Mouse (Mus musculus): Measurements from ENCODE around the gene Phf13.

Gene Phf13

DNA sequence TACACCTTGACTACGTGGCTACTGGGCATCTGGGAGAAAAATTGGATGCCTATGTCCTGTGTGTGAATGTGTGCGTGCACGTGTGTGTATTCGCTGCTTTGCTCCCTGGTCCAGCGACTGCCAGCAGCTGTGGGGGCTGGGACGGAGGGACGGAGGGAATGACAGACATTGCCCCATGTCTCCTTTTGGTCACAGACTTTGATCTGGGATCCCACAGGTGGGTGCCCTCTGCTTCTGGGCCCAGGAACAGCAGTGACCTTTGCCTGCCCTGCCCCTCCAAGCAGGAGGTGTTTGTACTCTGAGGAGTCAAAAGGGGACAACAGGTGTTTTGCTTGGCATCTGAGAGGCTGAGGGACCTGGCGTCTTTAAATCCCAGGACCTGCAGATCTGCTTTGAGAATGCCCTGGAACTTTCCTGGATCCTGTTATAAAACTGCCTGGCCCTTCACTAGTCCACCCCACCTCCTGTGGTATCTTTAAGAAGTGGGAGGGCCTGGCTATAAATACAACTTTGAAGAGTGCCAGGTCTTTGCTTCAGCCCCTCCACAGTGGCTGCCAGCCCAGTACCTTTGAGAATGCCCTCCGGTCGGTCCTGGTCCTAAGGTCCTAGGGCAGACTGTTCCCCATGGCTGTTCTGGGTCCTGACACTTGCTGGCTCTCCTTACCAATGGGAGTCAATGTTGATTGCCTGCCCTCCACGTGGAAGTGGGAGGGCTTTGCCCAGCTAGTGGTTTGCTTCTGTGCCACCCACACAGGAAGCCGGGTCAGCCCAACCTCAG, 17.2 kb upstream of the Phf13 start:
- DNase-seq (ENCODE audit: low read depth, low spot score), result no peak

DNA sequence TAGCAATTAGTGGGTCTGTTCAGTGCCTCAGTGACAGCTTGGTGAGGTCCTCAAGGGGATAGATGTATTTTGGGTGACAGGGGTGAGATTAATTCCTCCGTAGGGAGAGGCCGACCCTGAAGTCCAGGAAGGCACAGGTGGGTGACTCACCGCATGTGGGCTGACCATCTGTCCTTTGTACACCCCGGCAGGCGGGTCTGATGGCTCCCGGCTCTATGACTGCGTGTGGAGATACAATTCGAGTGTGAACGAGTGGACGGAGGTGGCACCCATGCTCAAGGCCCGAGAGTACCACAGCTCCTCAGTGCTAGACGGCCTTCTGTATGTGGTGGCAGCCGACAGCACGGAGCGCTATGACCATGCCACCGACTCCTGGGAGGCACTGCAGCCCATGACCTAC, 16.1 kb upstream of the Phf13 start:
- no peak for DNase-seq (ENCODE audit: low read depth, low spot score)

DNA sequence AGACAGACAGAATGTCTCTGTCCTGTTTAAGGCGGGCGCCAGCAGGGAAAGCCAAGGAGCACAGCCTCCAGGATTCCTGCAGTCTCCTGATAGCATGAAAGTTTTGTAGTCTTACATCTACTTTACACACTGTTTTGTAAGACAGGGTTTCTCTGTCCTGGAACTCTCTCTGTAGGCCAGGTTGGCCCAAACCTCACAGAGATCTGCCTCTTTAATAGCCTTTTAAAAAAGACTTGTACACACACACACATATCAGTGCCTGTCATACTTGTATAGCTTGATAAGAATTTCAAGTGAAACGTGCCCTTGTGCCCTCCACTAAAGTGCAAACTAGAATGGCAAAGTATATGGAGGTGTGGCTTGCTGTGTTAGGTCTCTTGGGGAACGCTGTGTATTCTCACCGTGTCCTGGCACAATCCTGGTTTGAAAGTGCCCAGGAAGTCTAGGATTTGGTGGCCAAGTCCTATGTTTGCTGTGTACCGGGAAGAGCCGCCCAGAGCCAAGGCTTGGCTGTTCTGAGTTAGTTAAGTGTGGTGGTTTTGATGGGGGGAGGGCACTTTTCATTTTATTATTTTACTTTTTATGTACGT, 15.2 kb upstream of the Phf13 start:
- DNase-seq (ENCODE audit: low read depth, low spot score), result no peak

DNA sequence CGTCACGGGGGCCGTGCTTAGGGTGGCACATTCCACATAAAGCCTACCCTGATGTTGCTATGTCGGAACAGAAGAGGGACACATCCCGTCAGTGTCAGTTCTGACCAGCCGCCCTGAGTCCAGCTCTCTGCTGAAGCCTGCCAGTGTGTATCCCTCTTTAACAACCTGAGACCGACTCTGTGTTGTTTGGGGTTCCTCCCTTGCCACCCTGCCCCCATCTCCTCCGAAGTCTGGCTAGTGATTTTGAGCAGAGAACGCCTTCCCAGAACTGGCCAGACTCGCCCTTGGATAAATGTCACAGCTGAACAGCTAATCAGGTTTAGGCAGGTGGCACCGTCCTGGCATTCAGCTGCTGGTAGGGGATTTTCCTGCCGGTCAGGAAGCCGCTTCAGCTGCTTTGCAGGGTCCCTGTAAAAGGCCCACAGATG, 14.7 kb upstream of the Phf13 start:
- DNase-seq (ENCODE audit: low read depth, low spot score), result no peak

DNA sequence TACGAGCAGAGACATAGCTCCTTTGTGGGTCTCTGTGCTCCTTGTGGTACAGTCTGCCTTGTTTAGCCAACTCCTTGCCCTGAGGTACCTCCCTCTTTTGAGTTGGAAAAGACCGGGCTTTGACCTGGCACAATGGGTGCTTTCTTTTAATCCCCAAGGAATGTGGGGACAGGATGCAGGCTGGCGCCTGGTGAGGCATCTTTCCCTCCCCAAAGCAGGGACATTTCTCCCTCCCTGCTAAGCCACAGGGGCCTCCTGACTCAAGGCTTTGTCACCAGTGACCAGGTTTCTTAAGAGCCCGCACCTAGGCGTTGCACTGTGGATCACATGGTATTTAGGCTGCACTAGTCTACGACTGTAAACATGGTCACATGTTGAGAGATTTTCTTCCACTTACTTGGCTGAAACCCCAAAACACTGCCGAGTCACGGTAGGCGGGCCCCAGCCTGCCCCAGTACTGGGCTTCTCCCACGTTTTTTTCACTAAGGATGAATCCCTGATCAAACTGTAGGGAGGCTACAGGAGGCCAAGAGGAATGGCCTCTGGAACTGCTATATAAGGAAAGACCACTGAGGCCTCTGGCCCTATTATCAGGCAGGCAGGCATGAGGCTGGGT, 14.1 kb upstream of the Phf13 start:
- no peak for DNase-seq (ENCODE audit: low read depth, low spot score)

DNA sequence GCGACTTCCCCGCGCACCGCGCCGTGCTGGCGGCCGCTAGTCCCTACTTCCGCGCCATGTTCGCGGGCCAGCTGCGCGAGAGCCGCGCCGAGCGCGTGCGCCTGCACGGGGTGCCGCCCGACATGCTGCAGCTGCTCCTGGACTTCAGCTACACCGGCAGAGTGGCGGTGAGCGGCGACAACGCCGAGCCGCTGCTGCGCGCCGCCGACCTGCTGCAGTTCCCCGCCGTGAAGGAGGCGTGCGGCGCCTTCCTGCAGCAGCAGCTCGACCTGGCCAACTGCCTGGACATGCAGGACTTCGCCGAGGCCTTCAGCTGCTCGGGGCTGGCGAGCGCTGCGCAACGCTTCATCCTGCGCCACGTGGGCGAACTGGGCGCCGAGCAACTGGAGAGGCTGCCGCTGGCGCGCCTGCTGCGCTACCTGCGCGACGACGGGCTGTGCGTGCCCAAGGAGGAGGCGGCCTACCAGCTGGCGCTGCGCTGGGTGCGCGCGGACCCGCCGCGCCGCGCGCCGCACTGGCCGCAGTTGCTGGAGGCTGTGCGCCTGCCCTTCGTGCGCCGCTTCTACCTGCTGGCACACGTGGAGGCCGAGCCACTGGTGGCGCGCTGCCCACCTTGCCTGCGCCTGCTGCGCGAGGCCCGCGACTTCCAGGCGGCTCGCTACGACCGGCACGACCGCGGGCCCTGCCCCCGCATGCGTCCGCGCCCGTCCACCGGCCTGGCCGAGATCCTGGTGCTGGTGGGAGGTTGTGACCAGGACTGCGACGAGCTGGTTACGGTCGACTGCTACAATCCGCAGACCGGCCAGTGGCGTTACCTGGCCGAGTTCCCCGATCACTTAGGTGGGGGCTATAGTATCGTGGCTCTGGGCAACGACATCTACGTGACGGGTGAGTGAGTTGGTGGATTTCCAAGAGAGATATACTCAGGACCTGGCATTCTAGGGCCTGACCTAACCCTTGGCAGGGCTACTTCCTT, 13.3 kb upstream of the Phf13 start:
- DNase-seq (ENCODE audit: low read depth, low spot score), result no peak

DNA sequence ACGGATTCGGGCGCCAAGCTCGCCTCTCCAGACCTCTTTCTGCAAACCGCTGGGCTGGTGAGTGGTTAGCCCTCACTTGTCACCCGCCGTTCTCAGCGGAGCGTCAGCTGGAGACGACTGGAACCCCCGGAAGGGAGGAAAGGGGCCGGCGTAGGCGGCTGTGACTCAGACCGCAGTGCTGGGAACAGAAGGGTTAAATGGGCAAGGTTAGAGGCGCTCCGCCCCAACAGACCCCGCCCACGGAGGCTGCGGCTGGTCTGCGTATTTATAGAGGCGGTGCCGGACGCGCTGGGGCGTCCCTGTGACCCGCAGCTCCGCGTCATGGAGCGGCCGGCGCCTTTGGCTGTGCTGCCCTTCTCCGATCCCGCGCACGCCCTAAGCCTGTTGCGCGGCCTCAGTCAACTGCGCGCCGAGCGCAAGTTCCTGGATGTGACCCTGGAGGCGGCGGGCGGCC, 12.6 kb upstream of the Phf13 start, which contains the start of gene Klhl21:
TSS of gene Klhl21 (plus strand) at position 182 of the 454 bp plus-strand sequence.
- DNase-seq (ENCODE audit: low read depth, low spot score), result peak; percentile 91

DNA sequence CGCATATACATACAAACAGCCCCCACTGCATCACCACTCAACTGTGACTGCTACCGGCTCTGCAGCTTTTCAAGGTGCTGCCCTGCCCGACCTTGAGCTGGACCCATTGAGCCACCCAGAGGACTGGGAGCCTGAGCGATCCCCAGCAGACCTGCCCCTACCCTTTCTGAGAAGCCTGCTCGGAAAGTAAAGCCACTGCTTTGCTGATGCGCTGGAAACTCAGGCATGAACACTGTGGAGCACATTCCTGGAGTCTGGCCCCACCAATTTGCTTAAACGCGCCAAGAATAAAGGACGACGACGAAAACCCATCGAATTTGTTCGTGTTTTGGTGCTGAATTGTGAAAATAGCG, 12.1 kb upstream of the Phf13 start:
- DNase-seq (ENCODE audit: low read depth, low spot score), result no peak

DNA sequence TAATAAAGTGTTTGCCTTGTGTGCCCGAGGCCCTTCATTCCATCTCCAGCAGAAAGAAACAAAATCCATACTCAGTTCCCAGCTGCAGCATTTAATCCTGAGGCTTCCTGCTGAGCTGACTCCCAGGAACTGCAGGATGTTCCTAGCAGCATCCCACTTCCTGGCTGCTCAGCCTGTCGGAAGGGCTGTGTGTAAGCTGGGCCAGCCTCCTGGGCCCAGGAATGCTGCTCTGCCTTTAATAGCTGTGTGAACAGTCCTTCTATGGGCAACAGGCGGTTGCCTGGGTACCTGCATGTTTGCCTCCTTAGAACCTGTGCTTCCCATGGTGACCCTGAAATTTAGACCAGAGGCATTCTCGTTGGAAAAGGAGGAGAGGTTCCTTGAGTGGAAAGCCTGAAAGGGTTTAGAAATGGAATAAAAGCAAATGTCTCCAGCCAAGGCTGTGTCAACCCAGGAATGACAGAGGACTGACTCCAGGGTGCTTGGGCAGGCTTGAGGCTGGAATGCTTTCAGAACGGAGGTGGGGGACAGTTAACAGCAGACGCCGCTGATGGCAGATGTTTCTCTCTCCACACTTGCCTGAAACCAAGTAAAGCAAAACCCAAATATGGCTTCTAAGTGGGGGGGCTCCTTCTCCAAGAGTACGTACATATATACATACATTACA, 11.6 kb upstream of the Phf13 start:
- DNase-seq (ENCODE audit: low read depth, low spot score), result no peak

DNA sequence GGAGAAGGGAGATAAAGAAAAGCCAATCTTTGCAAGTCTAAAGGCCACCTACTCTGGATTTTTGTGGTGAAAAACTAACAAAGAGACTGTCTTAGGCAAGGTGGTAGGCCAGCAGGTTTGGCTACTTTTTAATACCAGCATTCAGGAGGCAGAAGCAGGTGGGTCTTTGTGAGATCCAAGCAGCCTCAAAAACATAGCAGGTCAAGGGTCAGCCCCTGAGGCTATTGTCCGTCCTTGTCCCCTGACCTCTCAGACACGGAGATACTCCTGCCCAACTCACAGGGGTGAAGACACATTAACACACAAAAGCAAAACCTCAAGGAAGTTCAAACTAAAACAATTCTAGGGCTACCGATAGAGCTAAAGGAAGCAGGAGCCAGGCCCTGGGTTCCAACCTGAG, 10.8 kb upstream of the Phf13 start:
- DNase-seq (ENCODE audit: low read depth, low spot score), result no peak

DNA sequence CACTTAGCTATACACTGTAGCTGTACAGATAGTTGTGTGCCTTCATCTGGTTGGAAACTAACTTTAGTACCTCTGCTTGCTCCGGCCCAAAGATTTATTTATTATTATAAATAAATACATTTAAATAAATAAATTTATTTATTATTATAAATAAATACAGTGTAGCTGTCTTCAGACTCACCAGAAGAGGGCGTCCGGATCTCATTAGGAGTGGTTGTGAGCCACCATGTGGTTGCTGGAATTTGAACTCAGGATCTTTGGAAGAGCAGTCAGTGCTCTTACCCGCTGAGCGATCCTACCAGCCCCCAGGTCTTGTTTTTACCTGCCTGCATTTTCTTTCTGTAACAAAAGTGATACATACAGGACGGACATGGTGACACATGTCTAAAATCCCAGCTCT, 10.1 kb upstream of the Phf13 start:
- no peak for DNase-seq (ENCODE audit: low read depth, low spot score)

DNA sequence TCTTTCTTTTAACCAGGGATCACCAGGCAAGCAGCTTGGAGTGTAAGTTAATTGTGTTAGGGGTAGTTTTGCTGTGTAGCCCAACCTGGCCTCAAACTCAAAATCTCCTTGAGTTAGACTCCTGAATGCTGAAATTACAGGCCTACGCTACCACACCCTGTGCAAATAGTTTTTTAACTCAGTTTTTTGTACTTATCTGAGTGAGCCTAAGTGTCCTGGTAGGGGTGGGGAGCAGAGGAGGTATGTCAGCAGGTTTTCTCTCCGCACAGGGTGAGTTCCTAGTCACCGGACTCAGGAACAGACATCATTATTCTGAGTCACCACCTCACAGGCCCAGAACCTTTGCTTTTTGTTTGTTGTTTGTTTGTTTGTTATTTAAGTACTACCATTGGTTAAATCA, 6.0 kb upstream of the Phf13 start:
- no peak for DNase-seq (ENCODE audit: low read depth, low spot score)

DNA sequence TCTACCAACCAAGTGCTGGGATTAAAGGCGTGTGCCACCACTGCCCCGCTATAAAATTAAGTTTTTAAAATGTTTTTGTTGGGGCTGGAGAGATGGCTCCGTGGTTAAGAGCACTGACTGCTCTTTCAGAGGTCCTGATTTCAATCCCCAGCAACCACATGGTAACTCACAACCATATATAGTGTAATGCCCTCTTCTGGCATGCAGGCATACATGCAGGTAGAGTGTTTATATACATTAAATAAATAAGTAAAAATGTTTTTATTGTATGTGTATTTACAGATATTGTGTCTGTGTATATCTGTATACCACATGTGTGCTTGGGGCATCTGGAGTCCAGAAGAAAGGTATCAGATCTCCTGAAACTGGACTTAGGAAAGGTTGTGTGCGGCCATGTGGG, 5.3 kb upstream of the Phf13 start:
- no peak for DNase-seq (ENCODE audit: low read depth, low spot score)

DNA sequence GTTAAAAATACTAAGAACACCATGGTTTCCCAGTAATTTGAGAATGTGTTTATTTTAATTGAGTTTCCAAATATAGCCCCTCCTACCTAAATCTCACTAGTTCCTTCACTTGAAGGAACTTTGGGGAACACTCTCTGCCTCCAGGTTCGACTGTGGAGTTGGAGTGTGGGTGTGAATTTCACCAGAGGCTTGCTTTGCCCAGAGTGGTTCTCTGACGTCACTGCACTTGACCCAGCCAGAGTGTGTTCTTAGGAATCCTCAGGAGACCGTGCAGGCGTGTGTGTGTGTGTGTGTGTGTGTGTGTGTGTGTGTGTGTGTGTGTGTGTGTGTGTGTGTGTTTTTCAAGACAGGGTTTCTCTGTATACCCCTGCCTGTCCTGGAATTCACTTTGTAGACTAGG, 4.8 kb upstream of the Phf13 start:
- no peak for DNase-seq (ENCODE audit: low read depth, low spot score)

DNA sequence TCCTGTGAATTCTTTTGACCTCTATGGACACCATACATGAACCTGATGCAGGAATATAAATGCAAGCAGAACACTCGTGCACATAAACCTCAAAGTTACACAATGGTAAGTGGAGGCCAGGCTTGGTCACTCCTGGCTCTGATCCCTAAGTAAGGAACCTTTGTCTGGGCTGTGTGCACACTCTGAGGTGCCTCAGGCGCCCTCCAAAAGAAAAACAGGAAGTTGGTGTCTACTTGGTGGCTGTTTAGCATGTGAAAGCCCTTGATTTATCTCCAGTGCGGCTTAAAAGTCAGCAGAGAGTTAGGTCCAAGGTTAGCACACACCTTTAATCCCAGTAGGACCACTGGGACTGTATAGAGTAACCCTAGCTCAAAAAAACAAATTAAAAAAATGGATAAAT, 3.4 kb upstream of the Phf13 start:
- DNase-seq (ENCODE audit: low read depth, low spot score), result no peak

DNA sequence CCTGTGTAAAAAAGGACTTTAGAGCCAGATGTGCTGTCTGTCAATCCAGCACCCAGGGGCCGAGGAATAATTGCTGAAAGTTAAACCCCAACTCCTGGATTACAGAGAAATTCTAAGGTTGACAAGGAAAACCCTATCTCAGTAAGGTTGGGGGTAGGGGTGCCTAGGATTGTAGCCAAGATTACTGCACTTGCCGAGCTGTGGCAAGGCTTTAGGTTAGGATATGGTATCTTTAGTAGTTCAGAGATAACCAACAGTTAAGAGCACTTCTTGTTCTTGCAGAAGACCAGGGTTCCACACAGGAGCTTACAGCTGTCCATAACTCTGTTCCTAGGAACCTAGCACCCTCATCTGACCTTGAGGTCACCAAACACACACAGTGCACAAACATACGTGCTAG, 1.6 kb upstream of the Phf13 start:
- DNase-seq (ENCODE audit: low read depth, low spot score), result no peak

DNA sequence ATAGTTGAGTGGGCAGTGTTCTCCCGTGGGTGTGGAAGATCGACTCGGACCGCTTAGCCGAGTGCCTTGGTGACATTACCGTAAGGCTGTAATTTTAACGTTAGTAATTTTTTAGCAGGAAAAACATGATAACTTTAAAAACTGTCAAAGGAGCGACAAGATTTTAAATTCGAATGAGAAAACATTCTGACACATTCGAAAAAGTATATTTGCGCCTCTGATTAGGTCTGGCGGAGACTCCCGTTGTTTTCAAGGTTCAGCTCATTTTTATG, 829 bp upstream of the Phf13 start:
- DNase-seq (ENCODE audit: low read depth, low spot score), result no peak

DNA sequence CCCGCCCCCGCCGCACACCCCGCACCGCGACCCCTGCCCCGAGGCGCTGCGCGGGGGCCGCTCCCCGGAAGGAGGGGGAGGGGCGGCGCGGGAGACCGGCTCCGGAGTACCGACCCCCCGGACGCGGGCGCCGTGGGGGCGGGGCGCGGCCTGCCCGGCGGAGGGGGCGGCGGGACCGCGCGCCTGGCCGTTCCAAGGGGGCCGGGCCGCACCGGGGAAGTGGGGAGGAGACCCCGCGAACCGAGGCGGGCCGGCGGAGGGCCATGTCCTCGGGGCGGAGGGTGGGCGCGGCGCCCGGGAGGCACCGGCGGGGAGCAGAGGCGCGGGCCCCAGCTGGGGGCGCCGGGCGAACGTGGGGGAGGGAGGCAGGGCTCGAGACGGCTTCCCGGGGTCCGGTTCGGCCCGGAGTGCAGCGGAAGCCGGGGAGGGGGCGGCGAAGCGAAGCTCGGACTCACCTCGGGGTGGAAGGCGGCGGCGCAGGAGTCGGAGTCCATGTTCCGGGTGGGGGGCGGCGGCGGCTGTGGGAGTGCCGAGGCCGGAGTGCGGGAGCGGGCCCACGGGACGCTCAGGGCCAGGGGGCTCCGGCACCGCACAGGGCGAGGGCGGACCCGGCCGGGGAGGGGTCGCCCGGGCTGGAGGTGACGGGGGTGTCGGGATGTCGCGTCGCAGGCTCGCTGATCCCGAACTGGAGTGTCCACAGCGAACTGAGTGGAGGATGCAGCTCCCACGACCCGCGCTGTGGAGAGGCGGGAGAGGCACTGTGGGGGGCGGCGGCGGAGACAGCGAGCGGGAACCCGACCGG, 486 bp downstream of the Phf13 start:
- no peak for DNase-seq (ENCODE audit: low read depth, low spot score)

DNA sequence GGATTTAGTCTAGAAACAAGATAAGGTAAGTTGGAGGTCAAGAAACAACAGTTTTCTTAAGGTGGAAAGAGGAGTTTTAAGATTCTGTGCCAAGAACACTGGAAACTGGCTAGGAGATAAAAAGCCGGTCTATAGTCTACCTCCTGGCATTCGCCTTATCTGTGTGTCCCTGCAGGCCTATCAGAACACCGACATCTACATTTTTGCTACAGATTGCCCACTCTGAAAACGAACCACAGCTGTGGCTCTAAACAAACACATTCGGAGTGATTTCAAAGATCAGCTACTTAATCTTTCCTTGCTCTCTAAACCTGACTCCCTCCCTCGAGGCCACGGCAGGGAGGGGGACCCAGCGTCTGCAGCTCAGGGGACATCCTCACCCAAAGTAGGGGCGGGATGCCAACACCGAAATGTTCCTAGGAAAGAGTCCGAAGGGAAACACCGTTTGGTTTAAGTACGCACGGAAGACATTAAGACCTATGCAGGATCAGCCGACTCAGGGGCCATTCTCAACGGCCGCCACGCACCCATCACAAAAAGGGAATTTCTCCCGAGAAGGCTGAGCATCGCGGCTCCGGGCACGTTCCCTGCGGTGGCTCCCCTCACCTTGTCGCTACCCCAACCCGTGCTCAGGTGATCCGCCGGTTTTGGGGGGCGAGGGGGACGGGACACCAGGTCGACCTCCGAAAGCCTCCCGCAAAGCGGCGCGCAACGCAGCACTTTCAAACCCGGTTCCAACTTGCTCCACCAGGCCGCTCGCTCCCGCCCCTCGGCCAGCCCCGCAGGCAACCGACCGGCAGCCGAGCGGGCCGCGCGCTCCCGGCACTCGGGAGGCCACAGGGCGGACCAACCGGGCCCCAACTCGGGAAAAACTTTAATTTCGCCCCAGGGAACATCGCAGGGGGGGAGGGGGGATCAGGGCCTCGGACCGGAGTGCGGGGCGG, 1.6 kb downstream of the Phf13 start:
- no peak for DNase-seq (ENCODE audit: low read depth, low spot score)

DNA sequence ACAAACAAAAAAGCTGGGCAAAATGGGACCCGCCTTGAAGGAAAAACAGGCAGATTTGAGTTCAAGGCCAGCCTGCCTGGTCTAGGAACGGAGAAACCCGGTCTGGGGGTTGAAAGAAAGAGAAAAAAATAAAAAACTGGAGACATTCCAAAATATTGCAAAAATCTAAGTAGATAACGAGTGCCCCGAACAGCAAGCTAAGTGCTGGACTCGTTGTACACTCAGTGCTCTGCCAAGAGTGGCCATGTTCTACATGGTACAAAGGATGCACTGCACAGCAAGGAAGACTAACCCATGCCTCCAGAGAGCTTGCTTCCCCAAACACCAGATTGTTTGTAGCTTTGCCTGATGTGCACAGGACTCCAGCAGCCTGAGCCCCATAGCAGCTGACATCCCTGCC, 3.0 kb downstream of the Phf13 start:
- DNase-seq (ENCODE audit: low read depth, low spot score), result no peak
